Mouse (Mus musculus) large intestine, adult 2 months (tissue): Measurements from ENCODE around the gene Bpifb2. TPM values are rescaled to one million over a fixed set of nuclear protein-coding genes. Genes with fewer than 3 reads are reported as not detected.

ENCODE experiments used
- DNase-seq: peaks from one replicate; pipeline ENCODE4 v3.0.0-alpha.2; 2012; ENCODE audit warnings: low read depth, low spot score
- WGBS: fragments of 180-500 bp; shearing (Covaris S2); methylation state at CpG from one replicate; pipeline ENCODE4 v1.1.7; 2018; 5-methylcytosine and 5-hydroxymethylcytosine counted together
- polyA plus RNA-seq: library from polyadenylated mRNA; depleted of rRNA; stranded (reverse); fragments of >200 nt; gene quantifications from 2 replicates; pipeline ENCODE4 v1.2.3, GENCODE M21; 2012; rRNA removed

Gene Bpifb2
- polyA plus RNA-seq, 1 experiment, result not detected

DNA sequence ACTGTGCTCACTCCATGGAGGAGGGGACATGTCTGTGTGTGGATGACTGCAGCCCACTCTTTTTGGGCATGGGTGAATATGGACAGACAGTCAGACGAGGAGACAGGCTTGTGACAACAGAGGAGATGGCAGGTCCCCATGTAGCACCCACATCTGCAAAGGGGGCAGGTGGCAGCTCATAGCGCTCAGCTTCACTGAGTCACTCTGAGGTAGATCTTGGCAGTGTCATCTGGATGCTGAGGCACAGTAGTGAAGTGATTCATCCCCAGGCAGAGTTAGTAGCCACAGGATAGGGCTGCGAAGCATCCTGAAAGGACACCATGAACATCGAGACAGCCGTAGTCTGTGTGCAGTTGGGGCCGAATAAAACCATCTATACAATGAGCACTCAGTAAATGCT is 46.4 kb downstream of the Bpifb2 start:
- WGBS, result 83% methylated on average over 6 of the region's 6 CpGs
- DNase-seq, result no peak

DNA sequence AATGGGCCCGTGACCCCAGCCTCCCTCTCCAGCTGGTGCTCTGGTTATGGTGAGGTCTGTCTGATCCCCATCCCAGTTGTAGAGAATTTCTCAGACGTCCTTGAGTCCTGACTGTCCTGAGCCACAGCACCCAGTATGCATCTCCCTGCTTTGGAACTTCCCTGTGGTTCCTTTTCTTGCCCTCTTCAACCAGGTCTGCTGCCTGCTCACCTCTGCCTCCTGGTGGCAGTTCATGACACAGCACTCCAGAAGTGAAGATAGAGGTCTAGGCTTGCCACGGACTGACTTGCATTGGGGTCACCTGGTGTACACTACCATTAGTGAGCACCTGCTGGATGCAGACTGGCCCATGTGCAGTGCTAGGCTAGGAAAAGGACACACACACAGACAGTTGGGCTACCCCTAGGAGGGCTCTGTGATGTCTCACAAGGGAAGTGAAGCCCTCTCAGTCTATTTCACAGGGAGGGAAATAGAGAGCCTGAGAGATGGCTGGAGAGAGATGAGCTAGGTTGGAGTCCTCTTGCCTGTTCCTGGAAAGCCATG is 55.1 kb downstream of the Bpifb2 start:
- no peak for DNase-seq

DNA sequence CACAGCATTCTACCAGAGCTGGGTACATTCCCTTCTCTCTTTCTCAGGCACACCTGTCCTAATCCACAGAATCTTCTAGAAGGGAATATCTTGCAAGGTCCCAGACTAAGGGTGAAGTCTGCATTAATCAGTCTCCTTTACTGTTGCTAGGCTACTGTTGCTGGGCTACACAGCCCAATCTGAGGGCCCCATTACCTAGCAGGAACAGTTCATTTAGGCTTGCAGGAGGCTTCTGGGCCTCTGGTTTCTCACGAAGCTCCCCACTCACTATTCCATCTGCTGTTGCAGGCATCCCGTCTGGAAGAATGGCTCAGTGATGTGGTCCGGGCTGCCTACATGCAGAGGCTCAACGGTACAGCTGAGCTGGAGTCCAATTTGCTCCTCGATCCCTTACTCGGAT is 56.3 kb downstream of the Bpifb2 start:
- 81% methylated on average over 6 of the region's 6 CpGs for WGBS

More for the DNA sequence above, 55.1 kb downstream of the Bpifb2 start:
- WGBS, result 44% methylated on average over 3 of the region's 3 CpGs

DNA sequence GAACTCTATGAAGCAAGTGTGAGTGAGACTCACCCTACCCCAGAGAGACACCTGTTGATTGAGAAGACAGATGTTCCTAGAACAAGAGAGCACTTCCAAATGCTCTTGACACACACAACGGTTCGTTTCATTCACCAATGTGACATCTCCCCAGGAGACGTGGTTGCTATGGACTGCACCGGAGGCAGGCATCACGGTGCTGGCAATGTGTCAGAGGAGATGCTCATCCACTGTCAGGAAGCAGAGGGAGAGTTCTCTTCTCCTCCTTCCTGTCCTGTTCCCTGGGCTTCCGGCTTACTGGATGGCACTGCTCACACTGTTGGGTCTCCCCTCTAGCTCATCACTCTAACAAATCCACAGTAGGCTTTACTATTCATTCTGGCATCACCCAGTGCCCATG is 58.5 kb downstream of the Bpifb2 start:
- DNase-seq, result no peak
- 77% methylated on average over 6 of the region's 6 CpGs for WGBS

More for the DNA sequence above, 56.3 kb downstream of the Bpifb2 start:
- no peak for DNase-seq

DNA sequence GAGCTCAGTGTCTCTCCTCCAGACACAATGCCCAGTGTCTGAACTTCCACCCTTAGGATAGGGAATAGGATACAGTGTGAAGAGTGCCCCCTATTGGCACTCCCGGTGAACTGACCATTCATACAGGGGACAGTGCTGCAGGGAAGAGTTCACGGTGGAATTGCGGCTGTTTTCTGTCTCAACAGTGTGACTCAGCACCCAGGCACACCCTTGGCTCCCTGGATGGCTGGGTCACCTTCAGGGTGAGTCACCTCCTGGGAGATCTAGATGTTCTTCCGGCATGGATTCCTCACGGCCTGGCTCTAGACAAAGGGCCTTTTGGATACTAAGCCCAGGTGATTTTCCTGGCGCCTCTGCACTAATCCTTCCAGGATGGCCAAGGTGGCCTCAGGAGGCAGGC is 60.5 kb downstream of the Bpifb2 start:
- DNase-seq, result no peak
- 78% methylated on average over 6 of the region's 6 CpGs for WGBS

DNA sequence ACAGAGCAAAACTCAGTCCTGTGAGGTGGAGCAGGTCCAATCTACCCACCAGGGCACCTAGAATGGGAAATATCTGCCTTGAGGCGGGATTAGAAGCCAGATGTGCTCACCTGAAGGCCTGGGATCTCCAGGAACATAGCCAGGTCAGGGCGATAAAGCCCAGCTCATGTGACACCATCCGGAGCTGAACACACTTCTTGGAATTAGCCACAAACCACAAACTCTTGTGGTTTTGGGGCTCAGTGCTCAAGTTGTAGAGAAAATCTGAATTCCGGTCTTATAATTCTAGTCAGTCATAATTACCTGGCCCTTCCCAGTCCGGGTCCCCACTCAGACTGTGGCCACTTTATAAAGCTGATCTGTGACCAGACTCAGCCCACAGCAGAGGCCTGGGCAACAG is 63.0 kb downstream of the Bpifb2 start, which contains the start of gene Bpifb4:
Gene Bpifb4, plus strand, starts transcription at position 370 of the 400 bp plus-strand sequence.
- no peak for DNase-seq
- WGBS, result 73% methylated on average over 5 of the region's 5 CpGs

DNA sequence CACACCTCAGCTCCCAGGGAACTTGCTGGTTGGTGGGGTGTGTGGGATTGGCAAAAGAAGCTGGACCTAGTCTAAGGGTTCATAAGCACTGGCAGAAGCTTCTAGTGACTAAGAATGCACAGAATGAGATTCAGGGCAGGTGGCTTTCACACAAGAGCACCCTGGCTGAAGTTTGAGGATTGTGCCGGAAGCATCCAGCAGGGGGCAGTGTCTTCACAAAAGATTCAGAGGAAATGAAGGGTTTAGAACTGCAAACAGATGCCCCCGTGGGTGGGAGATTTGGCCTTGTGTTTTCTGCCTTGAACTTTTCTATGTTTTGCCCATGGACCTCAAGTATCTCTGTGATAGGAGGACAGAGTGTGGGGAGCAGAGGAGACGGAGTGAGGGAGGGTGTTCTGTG is 68.7 kb downstream of the Bpifb2 start:
- no peak for DNase-seq
- whole genome bisulfite sequencing, result 27% methylated on average over 3 of the region's 3 CpGs

DNA sequence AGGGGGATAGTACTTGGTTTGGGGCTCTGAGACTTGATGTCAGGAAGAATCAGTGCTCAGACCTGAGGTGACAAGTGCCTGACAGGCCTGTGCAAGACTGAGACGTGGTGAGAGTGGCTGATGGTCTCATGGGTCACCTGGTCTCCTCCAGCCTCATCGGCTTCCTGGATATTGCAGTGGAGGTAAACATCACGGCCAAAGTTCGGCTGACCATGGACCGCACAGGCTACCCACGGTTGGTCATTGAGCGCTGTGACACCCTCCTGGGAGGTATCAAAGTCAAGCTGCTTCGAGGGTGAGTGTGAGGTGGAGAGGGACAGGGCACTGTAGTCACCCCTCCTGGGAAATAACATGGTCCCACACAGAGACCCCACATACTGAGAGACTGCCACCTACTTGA is 69.7 kb downstream of the Bpifb2 start:
- no peak for DNase-seq
- 68% methylated on average over 8 of the region's 8 CpGs for WGBS

Other genes starting within 250 kb of the Bpifb2 start
- gene Commd7, start 242.3 kb upstream of the Bpifb2 start, polyA plus RNA-seq, result 22.2 and 26.1 TPM in 2 replicates
- 1.2 TPM in 2 replicates for gene Dnmt3b, start 225.6 kb upstream of the Bpifb2 start, polyA plus RNA-seq
- not detected in 2 replicates for gene Dnmt3c, start 178.4 kb upstream of the Bpifb2 start, polyA plus RNA-seq
- 9.8 and 10.8 TPM in 2 replicates for gene Mapre1, start 133.8 kb upstream of the Bpifb2 start, polyA plus RNA-seq
- gene Efcab8, start 95.1 kb upstream of the Bpifb2 start, polyA plus RNA-seq, result 0.07 and 0.27 TPM in 2 replicates
- gene Sun5, start 4.0 kb upstream of the Bpifb2 start, polyA plus RNA-seq, result not detected in 2 replicates
- gene Bpifb6, start 25.3 kb downstream of the Bpifb2 start, polyA plus RNA-seq, result not detected in 2 replicates
- not detected in 2 replicates for gene Bpifb3, start 43.2 kb downstream of the Bpifb2 start, polyA plus RNA-seq
- gene Bpifb4, start 63.2 kb downstream of the Bpifb2 start, polyA plus RNA-seq, result not detected in 2 replicates
- gene Bpifa6, start 99.9 kb downstream of the Bpifb2 start, polyA plus RNA-seq, result not detected in 2 replicates
- not detected in 2 replicates for gene Bpifa2, start 133.2 kb downstream of the Bpifb2 start, polyA plus RNA-seq